Mouse (Mus musculus) midbrain, embryonic 11.5 days (tissue): ENCODE data around the gene Washc4. TPM values are rescaled to one million over a fixed set of nuclear protein-coding genes. Genes with fewer than 3 reads are reported as not detected.

ENCODE experiments used
- ATAC-seq: fragments of 200-750 bp; cut with Nextera tagmentation; 2 replicates; pipeline ENCODE4 v1.8.0; 2017; ENCODE audit warnings: moderate TSS enrichment, moderate library complexity; ENCODE audit not compliant: low FRiP score
- DNase-seq: peaks from one replicate; pipeline ENCODE4 v3.0.0; 2015; ENCODE audit warnings: low spot score; ENCODE audit errors: missing footprints
- H3K27ac ChIP-seq: fragments of 300-500 bp; sonication (generic); 2 replicates; pipeline ENCODE4 v1.5.1; 2014; ENCODE audit warnings: low read depth, low read length
- H3K27me3 ChIP-seq: fragments of 300-500 bp; sonication (generic); 2 replicates; pipeline ENCODE4 v1.6.1; 2014; ENCODE audit warnings: mild to moderate bottlenecking, low read length, moderate library complexity, mixed read lengths; ENCODE audit not compliant: control insufficient read depth, insufficient read depth
- H3K36me3 ChIP-seq: fragments of 300-500 bp; sonication (generic); 2 replicates; pipeline ENCODE4 v1.6.1; 2014; ENCODE audit warnings: mild to moderate bottlenecking, low read length, moderate library complexity, mixed read lengths; ENCODE audit not compliant: control insufficient read depth, insufficient read depth
- H3K4me1 ChIP-seq: fragments of 300-500 bp; sonication (generic); 2 replicates; pipeline ENCODE4 v1.6.1; 2014; ENCODE audit warnings: low read length; ENCODE audit not compliant: control insufficient read depth, insufficient read depth
- H3K4me2 ChIP-seq: fragments of 300-500 bp; sonication (generic); 2 replicates; pipeline ENCODE4 v1.6.1; 2014; ENCODE audit warnings: mild to moderate bottlenecking, moderate library complexity
- H3K4me3 ChIP-seq: fragments of 300-500 bp; sonication (generic); 2 replicates; pipeline ENCODE4 v1.5.1; 2014; ENCODE audit warnings: low read depth, low read length
- H3K9ac ChIP-seq: fragments of 300-500 bp; sonication (generic); 2 replicates; pipeline ENCODE4 v1.6.1; 2014; ENCODE audit warnings: low read length
- H3K9me3 ChIP-seq: fragments of 300-500 bp; sonication (generic); 2 replicates; pipeline ENCODE4 v1.6.1; 2016; ENCODE audit warnings: low read length; ENCODE audit not compliant: control insufficient read depth
- WGBS: fragments of 180-500 bp; shearing (Covaris S2); extraction: QIAGEN DNeasy Blood & Tissue Kit; methylation state at CpG from one replicate; pipeline ENCODE4 v1.1.7; 2014; 5-methylcytosine and 5-hydroxymethylcytosine counted together
- polyA plus RNA-seq: library from polyadenylated mRNA; unstranded; fragments of >200 nt; fragmentation: Nextera tagmentation; extraction: Ambion mirVana; gene quantifications from 2 replicates; pipeline ENCODE4 v1.2.1, GENCODE M21; 2014

Gene Washc4
- polyA plus RNA-seq, 1 experiment from 2014 or later: 36.7 TPM

DNA sequence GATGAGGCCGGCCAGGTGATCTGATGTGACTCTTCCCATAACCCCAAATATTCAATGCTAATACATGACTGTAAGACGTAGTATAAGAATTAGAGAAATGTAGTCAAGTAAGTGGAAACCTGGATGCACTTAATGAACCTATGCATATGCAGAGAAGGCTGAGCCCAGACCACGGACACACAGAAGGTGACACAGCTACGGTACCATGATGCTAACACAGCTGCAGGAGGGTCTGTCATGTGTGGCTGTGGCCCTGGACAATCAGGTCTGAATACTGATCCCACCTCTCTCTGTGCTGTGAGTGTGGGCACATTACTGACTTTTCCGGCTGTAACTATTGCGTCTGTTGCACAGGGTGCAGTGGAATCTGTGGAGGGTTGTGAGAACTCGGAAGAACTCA is 67.0 kb downstream of the Washc4 start:
- Histone ChIP-seq H3K4me2 (no peak overlapping the region), H3K27ac (no peak overlapping the region), H3K27me3 (no peaks in the 10 kb centered on the region), H3K4me3 (no peak overlapping the region), H3K9me3 (no peaks in the 10 kb centered on the region), H3K9ac (no peak overlapping the region), H3K36me3 (peaks cover 6% of the 10 kb centered on the region; the same call in 1 of the 2 replicates), H3K4me1 (no peaks in the 10 kb centered on the region)
- no peak for ATAC-seq
- 98% methylated on average over 7 of the region's 7 CpGs for WGBS
- DNase-seq: no peak

DNA sequence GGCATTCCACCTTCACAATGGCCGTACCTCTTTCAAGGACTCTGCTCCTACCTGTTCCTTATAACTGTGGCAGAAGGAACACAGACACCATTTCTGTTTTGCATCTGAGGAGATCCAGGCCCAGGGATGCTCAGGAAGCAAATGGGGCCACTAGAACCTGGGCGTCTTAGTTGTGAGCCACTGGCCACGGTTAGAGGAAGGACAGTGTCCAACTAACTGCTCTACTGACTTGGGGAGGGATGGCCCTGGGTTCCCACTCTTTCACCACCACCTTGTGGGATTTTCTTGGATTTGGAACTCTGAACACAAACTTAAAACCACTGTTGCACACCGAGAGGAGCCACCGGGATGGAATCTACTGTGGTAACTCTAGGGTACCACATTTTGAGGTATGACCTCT is 68.3 kb downstream of the Washc4 start:
- H3K27me3 ChIP-seq: no peaks in the 10 kb centered on the region
- WGBS: 96% methylated on average over 5 of the region's 5 CpGs
- H3K4me2 ChIP-seq: no peak overlapping the region
- H3K4me1 ChIP-seq: no peaks in the 10 kb centered on the region
- no peak overlapping the region for H3K9ac ChIP-seq
- DNase-seq (no peak), ATAC-seq (no peak)
- H3K4me3 ChIP-seq: no peak overlapping the region
- no peak overlapping the region for H3K27ac ChIP-seq
- H3K9me3 ChIP-seq: no peaks in the 10 kb centered on the region
- peaks cover 6% of the 10 kb centered on the region; the same call in 1 of the 2 replicates for H3K36me3 ChIP-seq

DNA sequence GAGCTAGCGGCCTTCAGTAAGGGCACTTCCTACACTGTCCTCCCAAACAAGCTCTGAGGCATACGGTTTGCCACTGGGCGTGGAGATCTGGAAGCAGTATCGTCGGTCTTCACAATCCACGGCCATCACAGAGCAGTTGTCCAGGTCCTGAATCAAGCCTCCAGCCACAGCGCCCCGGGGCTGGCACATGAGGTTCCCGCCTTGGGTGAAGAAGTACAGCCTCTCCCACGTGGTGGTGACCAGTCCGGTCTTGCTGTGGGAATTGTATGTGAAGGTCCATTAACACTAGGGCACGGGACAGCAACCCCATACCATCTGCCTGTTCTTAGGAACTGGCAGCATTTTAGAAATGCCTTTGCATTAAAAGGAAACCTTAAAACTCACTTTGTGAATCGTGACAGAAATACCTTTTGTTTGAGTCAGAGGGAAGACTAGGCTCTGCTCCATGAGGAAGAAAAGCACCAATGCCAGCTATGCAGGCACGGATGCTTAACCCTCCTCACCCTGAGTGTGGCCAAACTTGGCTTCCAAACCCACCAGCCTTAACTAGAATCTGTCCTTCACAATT is 69.2 kb downstream of the Washc4 start:
- ATAC-seq (no peak), DNase-seq (no peak)
- H3K9me3 ChIP-seq: no peaks in the 10 kb centered on the region
- 92% methylated on average over 14 of the region's 14 CpGs for WGBS
- no peak overlapping the region for H3K27ac ChIP-seq
- H3K9ac ChIP-seq: no peak overlapping the region
- H3K4me2 ChIP-seq: no peak overlapping the region
- no peaks in the 10 kb centered on the region for H3K27me3 ChIP-seq
- H3K36me3 ChIP-seq: peaks cover 6% of the 10 kb centered on the region; the same call in 1 of the 2 replicates
- H3K4me1 ChIP-seq: no peaks in the 10 kb centered on the region
- H3K4me3 ChIP-seq: no peak overlapping the region

DNA sequence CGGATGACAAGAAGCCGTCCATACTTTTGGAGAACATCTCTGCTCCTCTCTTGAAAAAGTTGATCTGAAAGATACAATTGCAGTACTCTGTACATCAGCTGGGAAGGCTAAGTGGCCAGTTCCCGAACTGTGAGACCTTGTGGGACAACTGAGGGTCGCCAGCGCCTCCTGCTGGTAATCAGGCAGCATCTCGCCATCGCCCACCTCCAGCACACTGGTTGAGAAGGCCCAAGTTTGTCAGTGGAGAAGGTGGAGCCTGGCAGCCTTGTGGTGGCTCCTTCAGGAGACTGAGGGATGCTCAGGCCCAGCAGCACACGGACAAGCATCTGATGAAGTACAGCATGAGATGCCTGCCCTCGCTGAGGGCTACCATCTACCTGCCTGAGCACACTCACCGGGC is 73.8 kb downstream of the Washc4 start:
- no peaks in the 10 kb centered on the region for H3K4me1 ChIP-seq
- no peak overlapping the region for H3K4me3 ChIP-seq
- no peaks in the 10 kb centered on the region for H3K9me3 ChIP-seq
- H3K27me3 ChIP-seq: no peaks in the 10 kb centered on the region
- no peak for ATAC-seq
- no peak for DNase-seq
- no peak overlapping the region for H3K4me2 ChIP-seq
- no peaks in the 10 kb centered on the region for H3K36me3 ChIP-seq
- WGBS: 50% methylated on average over 10 of the region's 10 CpGs
- H3K9ac ChIP-seq: no peak overlapping the region
- no peak overlapping the region for H3K27ac ChIP-seq

DNA sequence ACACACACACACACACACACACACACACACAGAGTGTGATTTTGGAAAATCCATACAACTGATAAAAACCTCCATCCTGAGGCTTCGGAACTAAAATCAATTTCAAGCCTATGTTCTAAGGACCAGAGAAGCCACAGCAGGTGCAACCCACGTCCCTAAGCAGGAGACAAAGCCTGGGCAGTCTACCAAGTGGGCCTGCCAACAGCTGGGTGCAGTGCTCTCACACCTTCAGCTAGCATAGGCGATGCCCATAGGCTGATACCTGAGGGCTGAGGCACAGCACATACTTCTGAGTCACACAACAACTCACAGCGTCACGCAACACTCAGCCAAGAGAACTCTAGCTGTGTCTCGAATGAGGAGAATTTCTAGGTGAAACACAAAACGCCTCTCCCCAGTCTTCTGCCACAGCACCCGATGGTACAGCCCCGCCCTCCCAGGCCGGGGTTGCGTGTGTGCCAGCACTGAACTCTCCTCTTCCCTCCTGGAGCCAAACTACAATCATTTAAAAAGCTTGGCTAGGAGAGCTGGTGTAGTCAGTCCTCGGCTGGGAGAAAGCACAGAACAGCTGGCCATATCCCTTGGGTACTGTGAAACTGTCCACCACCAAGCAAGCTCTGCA is 75.4 kb downstream of the Washc4 start:
- no peaks in the 10 kb centered on the region for H3K36me3 ChIP-seq
- 91% methylated on average over 12 of the region's 12 CpGs for WGBS
- H3K27me3 ChIP-seq: no peaks in the 10 kb centered on the region
- H3K4me2 ChIP-seq: no peak overlapping the region
- H3K4me1 ChIP-seq: no peaks in the 10 kb centered on the region
- H3K4me3 ChIP-seq: no peak overlapping the region
- no peak overlapping the region for H3K27ac ChIP-seq
- DNase-seq (no peak), ATAC-seq (no peak)
- H3K9ac ChIP-seq: no peak overlapping the region
- H3K9me3 ChIP-seq: no peaks in the 10 kb centered on the region

DNA sequence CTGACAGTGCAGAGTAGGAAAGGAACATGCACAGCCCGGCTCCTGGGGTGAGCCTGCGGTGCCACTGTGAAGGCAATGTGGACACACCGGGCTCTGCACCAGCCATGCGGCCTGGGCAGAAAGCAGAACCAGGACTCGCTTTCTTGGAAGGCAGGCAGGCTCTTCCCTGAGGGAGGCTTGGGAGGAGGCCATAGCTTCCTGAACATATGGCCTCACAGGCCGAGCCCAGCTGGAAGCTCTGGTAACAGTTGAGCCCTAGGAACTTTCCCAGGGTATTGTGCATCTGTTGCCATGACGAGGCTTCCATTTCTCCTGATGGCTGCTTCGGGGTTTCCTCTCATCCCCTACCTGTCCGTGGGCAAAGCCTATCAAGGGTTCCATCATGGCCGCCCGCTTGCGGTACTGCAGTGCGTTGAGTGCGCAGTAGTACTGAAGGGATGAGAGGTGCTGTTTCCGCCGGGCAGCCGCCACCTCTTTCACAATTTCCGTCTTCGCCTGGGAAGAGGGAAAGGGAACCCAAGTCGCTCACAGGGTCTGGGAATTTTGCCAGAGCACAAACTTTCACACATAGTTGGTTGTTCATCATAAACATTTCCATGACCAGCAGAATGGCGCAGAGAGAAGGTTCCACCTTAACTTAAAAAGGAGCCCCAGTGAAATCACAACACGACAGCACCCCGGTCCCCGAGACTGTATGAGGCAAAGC is 77.0 kb downstream of the Washc4 start:
- Histone ChIP-seq H3K9ac (no peak overlapping the region), H3K4me1 (no peaks in the 10 kb centered on the region), H3K27ac (no peak overlapping the region), H3K27me3 (no peaks in the 10 kb centered on the region), H3K4me3 (no peak overlapping the region), H3K36me3 (no peaks in the 10 kb centered on the region), H3K4me2 (no peak overlapping the region), H3K9me3 (no peaks in the 10 kb centered on the region)
- ATAC-seq (no peak), DNase-seq (no peak)
- WGBS: 91% methylated on average over 24 of the region's 24 CpGs

DNA sequence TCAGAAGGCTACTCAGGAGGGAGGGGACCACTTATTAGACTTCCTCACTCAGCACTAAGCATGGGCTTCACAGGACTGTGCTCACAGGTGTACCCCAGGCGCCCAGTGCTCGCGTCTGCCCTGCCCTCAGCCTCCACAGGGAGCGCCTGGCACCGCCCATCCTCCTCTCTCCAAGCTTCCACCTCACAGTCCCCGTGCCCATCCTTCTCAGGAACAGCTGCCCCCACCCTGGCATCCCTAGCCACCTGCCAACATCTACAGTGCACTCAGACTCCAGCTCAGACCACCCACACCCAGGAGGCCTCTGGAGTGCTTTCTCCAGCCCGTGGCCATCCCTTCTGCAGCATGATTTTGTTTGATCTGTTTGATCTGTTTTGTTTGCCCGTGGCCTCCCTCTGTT is 80.5 kb downstream of the Washc4 start:
- Histone ChIP-seq H3K4me1 (no peaks in the 10 kb centered on the region), H3K4me3 (no peak overlapping the region), H3K4me2 (no peak overlapping the region), H3K36me3 (no peaks in the 10 kb centered on the region), H3K9ac (no peak overlapping the region), H3K27ac (no peak overlapping the region), H3K9me3 (no peaks in the 10 kb centered on the region), H3K27me3 (no peaks in the 10 kb centered on the region)
- 80% methylated on average over 8 of the region's 8 CpGs for WGBS
- no peak for ATAC-seq
- no peak for DNase-seq

DNA sequence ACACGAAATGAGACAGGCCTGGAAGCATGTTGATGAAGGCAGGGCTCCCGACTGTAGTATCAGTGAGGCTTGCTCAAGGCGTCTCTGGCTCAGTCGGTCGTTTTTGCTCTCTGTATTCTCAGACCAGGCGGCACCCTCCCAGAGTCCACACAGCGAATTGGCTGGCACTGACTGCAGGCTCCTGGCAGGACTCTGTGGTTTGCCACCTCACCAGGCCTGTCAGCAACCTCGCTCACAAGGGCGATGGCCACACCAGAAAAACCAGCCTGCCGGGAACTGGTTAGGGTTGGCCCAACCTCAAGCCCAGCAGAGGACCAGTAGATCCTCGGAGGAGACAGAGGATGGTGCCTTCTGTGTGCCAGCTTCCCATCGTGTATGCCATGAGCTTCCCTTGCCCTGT is 81.3 kb downstream of the Washc4 start:
- DNase-seq (no peak), ATAC-seq (no peak)
- no peaks in the 10 kb centered on the region for H3K9me3 ChIP-seq
- no peaks in the 10 kb centered on the region for H3K36me3 ChIP-seq
- no peak overlapping the region for H3K4me2 ChIP-seq
- H3K4me1 ChIP-seq: no peaks in the 10 kb centered on the region
- no peak overlapping the region for H3K9ac ChIP-seq
- WGBS: 92% methylated on average over 12 of the region's 12 CpGs
- H3K27me3 ChIP-seq: no peaks in the 10 kb centered on the region
- H3K4me3 ChIP-seq: no peak overlapping the region
- no peak overlapping the region for H3K27ac ChIP-seq

DNA sequence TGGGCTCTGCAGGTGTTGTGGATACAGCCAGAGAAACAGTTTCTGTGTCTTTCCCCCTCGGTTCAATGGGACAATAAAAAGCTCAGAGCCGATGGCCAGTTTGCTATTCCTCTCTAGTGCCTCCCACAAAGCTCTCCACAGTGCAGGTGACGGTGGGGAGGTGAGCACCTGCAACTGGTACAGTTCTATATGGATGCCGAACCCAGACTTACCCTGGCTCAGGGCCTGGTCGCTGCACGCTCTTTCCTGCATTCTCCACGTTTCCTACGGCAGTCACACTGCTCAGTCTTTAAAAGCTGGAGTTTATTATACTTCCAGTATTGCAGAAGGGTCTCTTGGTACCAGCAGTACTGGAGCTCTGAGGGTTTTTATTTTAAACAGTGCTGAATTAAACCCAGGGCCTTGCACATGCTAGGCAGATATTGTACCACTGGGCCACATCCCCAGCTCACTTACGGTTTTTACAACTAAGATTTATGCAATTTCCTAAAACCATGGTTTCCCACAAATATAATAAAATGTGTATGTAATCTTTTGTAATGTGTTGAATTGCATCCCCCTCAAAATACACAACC is 83.6 kb downstream of the Washc4 start:
- DNase-seq (no peak), ATAC-seq (no peak)
- WGBS: 96% methylated on average over 9 of the region's 9 CpGs
- Histone ChIP-seq H3K36me3 (no peaks in the 10 kb centered on the region), H3K4me2 (no peak overlapping the region), H3K4me1 (no peaks in the 10 kb centered on the region), H3K27ac (no peak overlapping the region), H3K9ac (no peak overlapping the region), H3K4me3 (no peak overlapping the region), H3K27me3 (no peaks in the 10 kb centered on the region), H3K9me3 (no peaks in the 10 kb centered on the region)
